Mouse (Mus musculus): ENCODE data around the gene Gorasp2. TPM values are rescaled to one million over a fixed set of nuclear protein-coding genes. Genes with fewer than 3 reads are reported as not detected.

The Gorasp2 gene
- 100 to 1,000 TPM; 106 TPM for total RNA-seq (2021)
- long read RNA-seq, transcript Gorasp2-201 (10 exons, 2,238 nt), result major isoform, 176 of 197 reads
- long read RNA-seq, partial matches to known transcripts, result 10 of 197 reads
- long read RNA-seq, other reads (novel, unspliced or antisense), result 10 of 197 reads

- DNase-seq (ENCODE audit: low spot score in 2 of 2), result peak; percentile 95 to 98
Observed at GRCm38 (mm10) chr2:70660887-70661714, at the start of gene Gorasp2. Gorasp2 (plus strand) TSS chr2:70661576.

DNA sequence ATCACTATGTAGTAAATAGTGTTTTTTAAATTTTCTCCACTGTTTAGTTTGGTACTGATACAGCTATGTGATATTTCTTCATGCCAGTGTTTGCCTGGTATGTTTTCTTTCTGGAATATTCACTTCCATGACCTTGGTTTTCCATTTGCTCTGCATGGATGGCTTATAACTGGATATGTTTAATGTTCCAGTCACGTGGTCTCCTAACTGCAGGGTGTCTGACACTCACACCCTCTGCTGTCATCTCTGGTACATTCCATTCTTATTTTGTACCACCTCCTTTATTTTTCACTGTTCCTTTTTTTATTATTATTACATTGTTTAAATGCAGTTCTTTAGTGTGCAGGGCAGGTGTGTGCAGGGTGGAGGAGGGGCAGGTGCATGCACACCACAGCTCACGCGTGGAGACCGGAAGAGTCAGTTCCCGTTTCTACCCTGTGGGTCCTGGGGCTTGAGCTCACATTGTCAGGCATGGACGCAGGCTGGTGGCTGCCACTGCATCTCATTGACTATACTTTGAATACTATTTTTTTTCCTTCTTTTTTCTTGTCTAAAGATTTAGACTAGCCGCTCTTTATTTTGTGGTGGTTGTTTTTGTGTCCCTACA is 46.5 kb upstream of the Gorasp2 start:
- DNase-seq (ENCODE audit: low spot score in 2 of 2), result no peak

DNA sequence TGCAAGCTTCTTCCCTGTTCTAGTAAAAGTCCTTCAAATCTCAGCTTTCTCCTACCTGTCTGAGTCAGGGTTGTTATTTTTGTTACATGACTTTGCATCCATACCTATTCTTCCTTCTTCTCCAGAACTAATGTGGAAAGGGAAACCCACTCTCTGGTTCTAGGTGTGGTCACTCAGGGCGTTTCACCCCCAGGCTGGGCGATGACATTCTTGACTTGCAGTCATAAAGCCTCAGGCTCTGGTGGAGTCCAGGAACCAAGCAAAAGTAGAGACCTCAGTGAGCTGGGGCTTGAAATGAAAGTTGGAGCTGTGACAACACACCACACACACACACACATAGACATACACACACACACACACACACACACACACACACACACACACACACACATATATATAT is 45.3 kb upstream of the Gorasp2 start:
- no peak for DNase-seq (ENCODE audit: low spot score in 2 of 2)

DNA sequence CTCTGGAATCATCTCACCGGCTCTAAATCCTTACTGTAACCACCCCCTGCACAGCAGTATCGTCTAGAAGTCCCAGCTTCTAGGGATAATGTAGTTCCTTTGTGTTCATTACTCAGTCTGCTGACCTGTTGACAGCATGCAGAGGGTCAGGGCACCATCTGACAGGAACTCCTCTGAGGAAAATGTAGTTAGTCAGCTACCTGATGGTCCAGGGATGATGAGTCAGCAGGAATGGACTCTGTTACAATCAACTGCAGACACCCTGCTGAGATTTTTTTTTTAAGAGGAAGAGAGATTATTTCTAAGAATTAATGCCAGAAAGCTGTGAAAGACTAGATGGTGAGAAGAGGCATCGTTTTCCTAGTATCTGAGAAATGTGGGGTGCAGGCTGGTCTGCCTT is 44.8 kb upstream of the Gorasp2 start:
- DNase-seq (ENCODE audit: low spot score in 2 of 2), result no peak

DNA sequence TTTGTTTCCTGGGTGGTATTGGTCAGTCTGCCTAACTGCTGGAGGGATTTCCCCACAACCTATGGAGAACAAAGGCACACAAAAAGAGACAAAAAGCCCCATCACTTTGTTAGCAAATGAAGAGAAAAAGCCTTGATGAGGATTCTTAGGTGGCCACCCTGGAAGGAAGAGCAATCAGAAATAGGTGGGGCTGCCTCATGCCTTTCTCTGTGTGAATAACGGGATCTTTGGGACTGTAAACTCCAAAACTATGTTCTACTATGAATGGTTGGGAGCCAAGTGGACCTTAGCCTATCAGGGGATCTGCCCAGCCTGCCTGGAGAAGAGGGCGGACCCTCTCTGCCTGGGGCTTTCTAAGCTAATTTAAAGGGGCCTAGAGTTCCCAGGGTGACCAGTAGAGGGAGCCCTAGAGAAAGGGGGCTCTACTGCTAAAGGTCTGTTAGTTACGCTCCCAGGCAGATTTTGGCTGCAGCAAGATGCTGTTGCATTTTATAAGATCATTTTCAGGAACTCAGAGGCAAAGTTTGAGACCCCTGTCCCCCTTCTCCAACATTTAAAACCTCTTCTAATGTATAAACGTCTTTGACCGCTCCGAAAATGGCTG is 42.0 kb upstream of the Gorasp2 start:
- no peak for DNase-seq (ENCODE audit: low spot score in 2 of 2)

GRCm38 (mm10) chr2:70620225-70620624 is 41.2 kb upstream of the Gorasp2 start:
- DNase-seq (ENCODE audit: low spot score in 2 of 2), result peak; percentile 33 to 81

DNA sequence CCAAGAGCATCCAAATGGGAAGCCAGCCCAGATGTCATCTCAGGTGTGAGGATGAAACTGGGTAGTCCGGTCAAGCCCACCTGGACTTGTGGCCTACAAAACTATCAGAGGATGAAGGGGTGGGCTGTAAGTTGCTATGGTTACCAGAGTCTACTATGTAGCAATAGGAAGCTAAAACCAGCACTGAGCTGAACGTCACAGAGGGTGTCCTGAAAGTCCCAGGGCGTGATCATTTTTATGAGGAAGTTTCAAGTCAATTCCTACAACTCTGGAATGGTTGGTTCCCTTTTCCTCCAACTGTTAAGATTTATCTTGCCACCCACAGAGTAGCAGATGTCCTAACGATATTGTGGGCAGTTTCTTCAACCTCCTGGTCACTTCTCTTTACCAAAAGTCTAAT is 39.1 kb upstream of the Gorasp2 start:
- no peak for DNase-seq (ENCODE audit: low spot score in 2 of 2)

GRCm38 (mm10) chr2:70625761-70626160 is 35.6 kb upstream of the Gorasp2 start:
- no peak for DNase-seq (ENCODE audit: low spot score in 2 of 2)

- no peak for DNase-seq (ENCODE audit: low spot score in 2 of 2)
Observed at GRCm38 (mm10) chr2:70628397-70628796, 33.0 kb upstream of the Gorasp2 start.

DNA sequence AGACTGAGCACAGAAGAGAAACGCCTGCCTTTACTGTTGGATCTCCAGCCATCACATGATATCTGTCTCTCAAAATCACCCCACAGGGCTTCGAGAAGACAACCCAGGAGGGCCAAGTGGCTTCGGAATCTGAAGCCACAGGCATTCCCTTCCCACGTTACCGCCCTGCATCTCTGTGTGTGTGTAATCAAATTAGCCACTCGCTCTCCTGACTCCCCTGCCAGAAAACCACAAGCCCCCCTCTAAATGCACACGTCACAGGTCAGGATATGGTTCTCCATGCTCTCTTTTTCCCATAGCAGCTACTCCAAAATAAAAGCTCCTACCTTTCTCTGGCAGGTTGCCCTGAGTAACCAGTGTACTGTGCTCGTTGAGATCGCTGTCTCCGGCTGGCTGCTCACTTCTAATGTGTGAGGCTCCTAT is 32.0 kb upstream of the Gorasp2 start:
- peak in 1 of 2 experiments; percentile 17 for DNase-seq (ENCODE audit: low spot score in 2 of 2)

DNA sequence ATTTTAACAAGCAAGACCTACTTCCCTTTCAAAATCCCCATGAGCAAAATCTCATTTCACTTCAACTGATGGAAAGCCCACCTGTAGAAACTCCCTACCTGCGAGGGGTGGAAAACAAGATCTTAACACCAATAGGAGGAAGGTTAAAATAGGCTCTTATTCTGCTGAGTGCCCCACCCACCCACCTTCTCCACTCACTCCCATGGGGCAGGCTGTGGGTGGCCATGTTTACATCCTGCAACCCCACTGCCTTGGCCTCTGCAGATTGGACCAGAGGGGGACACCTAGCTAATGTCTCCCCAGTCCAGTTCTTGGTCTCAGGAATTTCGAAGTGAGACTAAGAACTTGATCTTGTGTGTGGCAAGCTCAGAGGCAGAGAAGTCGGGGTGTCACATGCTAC is 31.5 kb upstream of the Gorasp2 start:
- DNase-seq (ENCODE audit: low spot score in 2 of 2), result no peak

DNA sequence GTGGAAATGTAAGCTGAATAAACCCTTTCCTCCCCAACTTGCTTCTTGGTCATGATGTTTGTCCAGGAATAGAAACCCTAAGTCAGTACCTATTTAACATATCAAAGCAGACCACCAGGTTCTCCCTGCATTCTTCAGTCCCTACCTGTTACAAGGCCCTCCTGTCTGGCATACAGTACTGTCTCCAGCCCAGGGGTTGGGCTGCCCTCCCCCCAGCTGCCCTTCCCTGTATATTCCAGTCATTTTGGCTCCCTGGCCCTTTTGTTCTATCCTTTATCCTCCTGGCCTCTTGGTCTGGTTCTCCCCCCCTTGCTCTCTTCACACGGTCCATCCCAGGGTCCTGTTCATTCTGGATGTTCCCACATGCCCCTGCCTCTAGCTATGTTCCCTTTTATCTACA is 30.1 kb upstream of the Gorasp2 start:
- no peak for DNase-seq (ENCODE audit: low spot score in 2 of 2)

DNA sequence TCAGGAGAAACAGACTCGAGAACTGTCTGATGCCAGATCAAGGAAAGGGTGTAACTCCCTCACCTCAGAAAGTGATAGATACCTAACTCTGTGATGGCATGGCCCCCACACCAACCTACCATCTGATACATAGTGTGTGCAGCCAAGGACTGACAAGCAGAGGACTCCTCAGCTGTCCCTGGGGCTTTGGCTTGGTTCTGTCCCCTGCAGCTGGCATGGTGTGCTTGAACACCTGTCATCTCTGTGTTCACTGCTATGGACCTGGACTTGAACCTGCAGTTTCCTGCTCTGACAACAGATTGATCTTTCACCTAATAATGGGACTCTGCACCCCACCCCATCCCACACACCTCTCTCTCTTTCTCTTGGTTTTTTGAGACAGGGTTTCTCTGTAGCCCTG is 29.0 kb upstream of the Gorasp2 start:
- no peak for DNase-seq (ENCODE audit: low spot score in 2 of 2)

DNA sequence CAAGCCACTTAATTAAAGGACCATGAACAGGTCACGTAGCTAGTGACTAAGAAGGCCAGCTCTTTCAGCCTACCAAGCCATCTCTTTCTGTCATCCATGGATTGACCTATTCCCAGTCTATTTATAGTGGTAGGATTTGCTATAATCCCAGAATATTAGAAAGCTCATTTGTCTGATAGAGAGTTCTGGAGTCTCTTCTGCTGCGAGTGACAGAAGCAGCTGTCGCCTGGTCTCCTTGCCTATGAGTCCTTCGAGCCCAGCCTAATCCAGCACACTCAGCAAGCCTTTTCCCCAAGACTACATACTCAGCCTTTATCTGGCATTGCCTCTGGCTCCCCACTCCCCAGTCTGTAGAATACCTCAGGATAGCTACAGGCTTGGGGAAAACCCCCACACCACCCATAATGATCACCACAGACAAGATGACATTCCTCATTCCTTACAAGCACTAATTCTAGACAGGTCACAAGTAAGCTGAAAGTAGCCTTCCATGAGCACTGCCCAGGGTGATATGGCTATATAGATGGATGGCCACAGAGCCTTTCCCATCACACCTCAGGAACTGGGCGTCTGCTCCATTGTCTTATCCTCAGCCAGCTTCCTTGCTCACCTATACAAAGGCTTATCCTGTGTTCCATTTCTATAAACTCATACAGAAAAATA is 27.2 kb upstream of the Gorasp2 start:
- DNase-seq (ENCODE audit: low spot score in 2 of 2), result no peak

DNA sequence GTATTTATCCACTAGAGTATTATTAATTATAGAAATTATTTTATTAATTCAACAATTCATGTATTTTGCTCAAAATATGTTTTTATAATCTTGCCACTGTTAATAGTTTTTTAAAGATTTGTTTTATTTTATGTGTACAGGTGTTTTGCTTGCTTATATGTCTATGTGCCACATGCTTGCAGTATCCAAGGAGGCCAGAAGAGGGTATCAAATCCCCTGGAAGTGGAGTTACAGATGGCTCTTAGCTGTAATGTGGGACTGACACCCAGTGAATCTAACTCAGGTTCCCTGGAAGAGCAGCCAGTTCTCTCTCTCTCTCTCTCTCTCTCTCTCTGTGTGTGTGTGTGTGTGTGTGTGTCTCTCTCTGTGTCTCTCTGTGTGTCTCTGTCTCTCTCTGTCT is 20.4 kb upstream of the Gorasp2 start:
- DNase-seq (ENCODE audit: low spot score in 2 of 2), result no peak

GRCm38 (mm10) chr2:70642971-70643565 is 18.3 kb upstream of the Gorasp2 start:
- DNase-seq (ENCODE audit: low spot score in 2 of 2), result no peak

GRCm38 (mm10) chr2:70645266-70645780 is 16.1 kb upstream of the Gorasp2 start:
- no peak for DNase-seq (ENCODE audit: low spot score in 2 of 2)

DNA sequence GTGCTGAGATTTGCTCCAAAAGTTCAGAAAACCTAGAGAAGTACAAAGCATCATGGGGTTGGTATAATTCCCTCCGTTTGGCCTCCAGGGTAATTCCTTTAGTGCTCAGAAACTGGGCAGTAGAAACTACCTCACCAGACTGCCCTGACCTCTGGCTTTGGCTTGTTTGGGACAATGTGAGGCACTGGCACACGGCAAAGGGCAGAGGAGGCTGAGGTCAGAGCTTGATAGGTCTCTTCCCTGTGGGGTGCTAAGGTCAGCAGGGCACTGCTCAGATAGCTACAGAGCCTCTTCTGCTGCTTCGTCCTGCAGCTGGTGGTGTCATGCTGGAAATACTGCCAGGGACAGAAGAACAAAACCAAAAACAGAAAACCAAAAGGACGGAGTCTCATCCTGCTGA is 13.7 kb upstream of the Gorasp2 start:
- DNase-seq (ENCODE audit: low spot score in 2 of 2), result no peak

DNA sequence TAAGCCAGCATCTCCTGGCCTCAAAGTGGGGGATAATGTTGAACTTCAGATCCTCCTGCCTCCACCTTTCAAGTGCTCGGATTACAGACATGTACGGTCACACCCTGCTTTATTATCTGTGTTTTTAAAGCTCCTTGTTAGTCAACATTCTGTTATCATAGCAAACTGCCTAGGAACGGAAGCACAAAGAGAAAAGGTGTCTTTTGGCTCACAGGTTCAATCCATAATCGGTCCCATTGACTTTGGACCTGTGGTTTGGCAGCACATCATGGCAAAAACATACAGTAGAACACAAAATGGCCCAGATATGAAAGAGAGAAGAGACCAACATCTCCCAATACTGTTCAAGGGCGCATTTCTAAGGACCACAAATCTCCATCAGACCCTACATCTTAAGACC is 13.1 kb upstream of the Gorasp2 start:
- DNase-seq (ENCODE audit: low spot score in 2 of 2), result no peak

DNA sequence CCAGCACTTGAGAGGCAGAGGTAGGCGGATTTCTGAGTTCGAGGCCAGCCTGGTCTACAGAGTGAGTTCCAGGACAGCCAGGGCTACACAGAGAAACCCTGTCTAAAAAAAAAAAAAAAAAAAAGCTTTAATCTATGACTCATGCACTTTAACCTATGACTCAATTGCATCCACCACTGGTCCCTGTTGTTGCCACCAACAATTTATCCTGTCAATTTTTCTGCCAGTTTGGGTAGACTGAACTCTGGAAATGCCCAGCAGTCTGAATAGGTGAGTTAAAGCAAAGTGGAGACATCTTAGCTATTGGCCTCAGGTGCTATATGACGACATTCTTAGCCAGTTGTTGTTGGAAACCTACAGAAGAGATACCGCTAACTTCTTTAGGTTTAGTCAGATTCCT is 11.9 kb upstream of the Gorasp2 start:
- no peak for DNase-seq (ENCODE audit: low spot score in 2 of 2)

GRCm38 (mm10) chr2:70651820-70652219 is 9.6 kb upstream of the Gorasp2 start:
- no peak for DNase-seq (ENCODE audit: low spot score in 2 of 2)
